Mouse (Mus musculus) heart, adult 2 months (tissue): ENCODE data around the gene Ccnd1.

Experiments
- CTCF ChIP-seq: fragments of 200-600 bp; IDR thresholded peaks from 2 replicates; pipeline ENCODE4 v1.8.1; 2022; ENCODE audit warnings: antibody characterized with exemption, mild to moderate bottlenecking, moderate library complexity
- EP300 ChIP-seq: fragments of 200-500 bp; IDR thresholded peaks from 2 replicates; pipeline ENCODE4 v1.6.1; 2011; ENCODE audit warnings: low read depth, low read length, control low read depth; ENCODE audit not compliant: insufficient read depth
- POLR2A ChIP-seq: fragments of 200-500 bp; IDR thresholded peaks from 2 replicates; pipeline ENCODE4 v1.6.1; 2011; ENCODE audit warnings: mild to moderate bottlenecking, low read depth, low read length, control low read depth; ENCODE audit not compliant: insufficient read depth

DNA sequence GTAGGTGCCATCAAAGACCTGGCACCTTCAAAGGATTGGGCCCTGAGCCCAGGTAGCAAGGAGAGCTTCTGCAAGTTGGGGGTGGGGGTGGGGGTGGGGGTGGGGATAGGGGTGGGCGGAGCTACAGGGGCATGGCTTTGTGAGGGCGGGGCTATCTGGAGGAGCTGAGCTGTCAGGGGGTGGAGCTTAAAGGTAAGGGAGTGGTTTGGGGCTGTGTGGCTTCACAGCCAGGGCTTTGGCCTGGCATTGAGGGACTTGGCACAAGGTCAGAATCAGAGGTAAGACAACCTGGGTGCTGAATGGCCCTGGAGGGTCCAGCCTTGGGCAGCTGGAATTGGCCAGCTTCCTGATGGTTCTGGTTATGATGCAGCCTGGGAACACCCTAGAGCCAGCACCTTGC lies 32.0 kb upstream of the Ccnd1 start:
- no peak for TF ChIP-seq CTCF
- TF ChIP-seq POLR2A, result no peak
- no peak for TF ChIP-seq EP300
